Mouse (Mus musculus) brain, embryonic 14.5 days (tissue): ENCODE measurements around the gene Gm960.

ENCODE experiments used
- CTCF ChIP-seq: fragments of 200-500 bp; IDR thresholded peaks from 2 replicates; pipeline ENCODE4 v1.5.1; 2012; ENCODE audit warnings: inconsistent platforms, mild to moderate bottlenecking, moderate library complexity, borderline replicate concordance; ENCODE audit not compliant: insufficient read depth, insufficient read length; ENCODE audit errors: extremely low read depth
- POLR2A ChIP-seq: fragments of 200-500 bp; IDR thresholded peaks from 2 replicates; pipeline ENCODE4 v1.6.1; 2012; ENCODE audit warnings: mild to moderate bottlenecking, inconsistent platforms, borderline replicate concordance; ENCODE audit not compliant: poor library complexity, insufficient read depth, insufficient read length, severe bottlenecking; ENCODE audit errors: extremely low read depth

GRCm38 (mm10) chr19:4742229-4742628 lies 43.8 kb upstream of the Gm960 start:
- TF ChIP-seq CTCF (no peak), POLR2A (no peak)
